Mouse (Mus musculus) large intestine, adult 2 months (tissue): Measurements from ENCODE around the gene Fndc3b. TPM values are rescaled to one million over a fixed set of nuclear protein-coding genes. Genes with fewer than 3 reads are reported as not detected.

Experiments
- DNase-seq: peaks from one replicate; pipeline ENCODE4 v3.0.0-alpha.2; 2012; ENCODE audit warnings: low read depth, low spot score
- WGBS: fragments of 180-500 bp; shearing (Covaris S2); methylation state at CpG from one replicate; pipeline ENCODE4 v1.1.7; 2018; 5-methylcytosine and 5-hydroxymethylcytosine counted together
- polyA plus RNA-seq: library from polyadenylated mRNA; depleted of rRNA; stranded (reverse); fragments of >200 nt; gene quantifications from 2 replicates; pipeline ENCODE4 v1.2.3, GENCODE M21; 2012

The Fndc3b gene
- polyA plus RNA-seq, 1 experiment, result 5.7 TPM

GRCm38 (mm10) chr3:27573458-27573857 lies 137.6 kb downstream of the Fndc3b start:
- WGBS, result 24% methylated on average over 11 of the region's 11 CpGs
- no peak for DNase-seq

- WGBS, result 31% methylated on average over 6 of the region's 6 CpGs
- DNase-seq, result peak; percentile 25
These were observed 138.8 kb downstream of the Fndc3b start for GRCm38 (mm10) chr3:27572305-27572704.

- no peak for DNase-seq
- WGBS, result 74% methylated on average over 4 of the region's 4 CpGs
These were observed 145.8 kb downstream of the Fndc3b start for GRCm38 (mm10) chr3:27565314-27565713.

DNA sequence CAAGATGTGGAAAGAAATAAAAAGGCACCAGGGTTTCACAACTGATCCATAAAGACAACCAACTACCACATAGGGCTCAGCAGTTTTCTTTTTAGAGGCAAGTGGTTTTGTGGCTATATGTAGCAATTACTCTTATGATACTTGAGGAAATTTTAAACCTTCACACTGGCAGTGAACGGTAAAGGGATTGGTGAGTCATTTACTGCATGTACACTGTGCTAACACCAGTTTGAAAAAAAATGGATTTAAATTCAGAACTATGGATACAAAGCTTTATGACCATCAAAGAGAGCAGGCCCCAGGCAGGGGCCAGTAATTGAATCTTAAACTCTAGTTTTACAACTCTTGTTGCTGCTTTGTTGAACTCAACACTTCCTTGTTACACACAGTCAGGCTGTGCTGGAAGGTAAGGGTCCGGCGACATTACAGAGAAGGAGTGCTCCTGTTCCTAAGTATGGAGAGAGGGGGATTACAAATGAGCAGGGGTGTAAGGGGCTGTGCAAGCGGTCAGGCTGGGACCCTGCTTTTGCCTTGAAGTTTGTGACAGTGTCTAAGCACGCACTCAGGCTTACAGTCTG lies 148.0 kb downstream of the Fndc3b start:
- DNase-seq, result peak; percentile 14
- WGBS, result 39% methylated on average over 5 of the region's 5 CpGs

- WGBS, result 32% methylated on average over 3 of the region's 3 CpGs
- no peak for DNase-seq
These were observed 148.6 kb downstream of the Fndc3b start for GRCm38 (mm10) chr3:27562476-27562875.

DNA sequence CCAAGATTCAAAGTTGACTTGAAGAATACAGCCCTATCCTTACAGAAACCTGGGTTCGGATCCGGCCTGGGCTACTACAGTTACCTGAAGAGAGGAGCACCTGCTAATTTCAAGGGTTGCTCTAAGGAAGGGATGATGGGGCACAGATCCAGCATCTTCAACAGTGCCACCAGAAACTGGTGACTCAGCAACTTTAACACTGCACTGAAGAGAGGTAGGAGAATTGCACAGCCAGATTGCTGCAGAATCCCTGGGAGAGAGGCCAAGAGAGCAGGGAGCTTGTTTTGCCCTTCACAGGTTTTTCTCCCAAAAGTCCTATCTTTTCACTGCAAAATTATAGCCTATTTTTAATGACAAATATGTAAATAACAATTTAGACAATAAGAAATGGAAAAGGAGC lies 149.2 kb downstream of the Fndc3b start:
- no peak for DNase-seq
- 94% methylated on average over 2 of the region's 2 CpGs for WGBS

DNA sequence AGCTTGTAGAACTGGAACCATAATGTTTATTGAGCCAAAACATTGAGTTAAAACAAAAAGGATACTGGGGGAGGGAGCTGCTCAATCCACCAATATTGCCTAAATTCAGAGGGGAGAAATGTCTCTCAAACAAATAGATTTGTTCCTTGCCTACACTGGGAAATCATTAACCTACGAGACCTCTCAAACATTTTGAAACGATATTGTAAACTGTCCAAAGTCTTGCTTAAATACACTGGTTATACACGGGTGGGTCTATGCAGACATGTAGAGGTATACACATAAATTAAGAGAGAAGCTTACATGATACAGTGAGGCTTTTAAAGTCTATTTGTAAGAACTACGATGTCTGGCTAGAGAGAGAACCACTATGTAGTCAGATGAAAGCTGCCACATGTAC lies 151.8 kb downstream of the Fndc3b start:
- WGBS, result 19% methylated on average over 4 of the region's 4 CpGs
- no peak for DNase-seq

DNA sequence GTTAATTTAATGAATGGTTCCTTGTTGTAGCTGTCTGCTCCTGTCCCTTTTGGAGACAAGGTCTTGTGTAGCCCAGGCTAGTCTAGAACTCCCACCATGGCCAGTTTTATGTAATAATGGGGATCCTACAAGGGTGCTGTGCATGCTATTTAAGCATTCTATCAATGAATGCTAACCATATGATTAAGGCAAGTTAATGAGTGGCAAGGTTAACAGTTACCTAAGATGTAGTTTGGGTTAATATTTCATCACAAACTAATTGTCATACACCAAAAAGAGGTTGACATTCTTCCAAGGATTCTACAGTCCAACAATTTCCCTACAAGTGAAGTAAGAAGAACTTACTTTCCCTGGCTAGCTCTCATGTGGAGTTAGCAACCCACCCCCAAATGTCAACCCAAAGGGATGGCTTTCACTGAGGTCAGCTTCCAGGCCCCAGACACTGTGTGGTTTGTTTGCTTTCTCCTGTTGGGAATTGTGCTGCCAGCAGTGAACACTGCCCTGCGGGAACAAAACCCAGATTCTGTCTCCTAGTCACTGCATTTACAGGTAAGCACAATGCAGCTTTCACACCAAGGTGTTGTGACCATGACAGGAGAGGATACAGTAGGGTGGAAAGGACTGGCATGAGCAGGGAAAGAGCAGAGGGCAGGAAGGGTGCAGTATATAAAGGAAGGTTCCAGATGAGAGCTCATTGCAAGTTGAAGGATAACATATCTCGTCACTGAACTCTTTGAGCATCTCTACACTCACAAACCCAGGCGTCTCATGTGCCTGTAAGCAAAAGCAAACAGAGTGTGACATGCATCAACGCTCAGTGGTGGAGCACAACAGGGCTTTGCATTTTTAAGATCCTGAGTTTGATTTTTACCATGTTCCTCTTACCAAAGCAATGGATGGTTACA lies 153.8 kb downstream of the Fndc3b start:
- DNase-seq, result no peak
- WGBS, result 80% methylated on average over 4 of the region's 4 CpGs

GRCm38 (mm10) chr3:27555401-27555940 lies 155.6 kb downstream of the Fndc3b start:
- WGBS, result 77% methylated on average over 3 of the region's 3 CpGs
- no peak for DNase-seq

DNA sequence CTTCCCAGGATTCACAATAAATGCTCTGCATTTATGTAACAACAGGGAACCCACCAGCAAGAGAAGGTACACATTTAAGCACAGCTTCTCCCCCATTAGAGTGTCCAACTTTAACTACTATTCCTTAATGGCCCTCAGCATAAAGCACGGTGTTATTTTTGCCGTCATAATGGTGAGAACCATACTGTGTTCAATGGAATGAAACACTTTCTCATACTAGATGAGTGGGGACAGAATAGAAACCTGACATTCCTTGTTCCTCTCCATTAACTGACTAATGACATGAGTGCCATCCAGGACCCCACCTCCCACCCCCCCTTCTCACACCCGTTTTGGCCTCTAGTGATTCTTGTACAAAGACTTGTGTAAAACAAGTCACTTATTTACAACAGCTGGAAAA lies 156.8 kb downstream of the Fndc3b start:
- 80% methylated on average over 3 of the region's 3 CpGs for WGBS
- no peak for DNase-seq

DNA sequence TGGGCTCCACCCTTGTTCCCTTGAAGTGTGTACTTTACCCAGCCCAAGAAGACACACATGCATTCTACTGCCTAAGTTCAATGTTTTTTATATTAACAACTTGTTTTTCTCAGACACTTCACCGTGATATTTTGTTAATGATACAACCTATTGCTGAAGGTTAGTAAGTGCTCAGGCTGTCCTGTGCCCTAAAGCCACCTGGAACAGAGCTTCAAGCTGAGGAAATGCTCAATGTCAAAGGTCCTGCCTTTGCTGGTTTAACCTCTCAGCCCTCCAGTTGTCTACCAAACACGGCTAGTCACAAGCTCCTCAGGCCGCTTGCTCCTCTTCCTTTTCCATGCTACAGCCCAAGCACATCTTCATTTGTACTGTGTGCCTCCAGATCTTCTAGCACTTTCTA lies 157.3 kb downstream of the Fndc3b start:
- whole genome bisulfite sequencing, result 46% methylated on average over 3 of the region's 3 CpGs
- peak; percentile 19 for DNase-seq

- DNase-seq, result no peak
- WGBS, result 92% methylated on average over 3 of the region's 3 CpGs
These were observed 160.1 kb downstream of the Fndc3b start for GRCm38 (mm10) chr3:27551005-27551404.

DNA sequence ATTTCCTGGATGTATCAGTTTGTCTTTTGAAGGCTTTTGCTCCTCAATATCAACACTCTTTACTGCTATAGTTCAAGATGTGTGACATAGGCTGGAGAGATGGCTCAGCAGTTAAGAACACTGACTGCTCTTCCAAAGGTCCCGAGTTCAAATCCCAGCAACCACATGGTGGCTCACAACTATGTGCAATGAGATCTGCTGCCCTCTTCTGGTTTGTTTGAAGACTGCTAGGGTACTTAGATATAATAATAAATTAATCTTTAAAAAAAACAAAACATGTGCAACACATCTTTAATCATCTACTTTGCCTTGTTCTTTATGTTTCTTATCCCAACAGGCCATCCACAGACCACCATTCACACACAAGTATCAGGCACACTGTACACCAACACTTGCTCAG lies 160.7 kb downstream of the Fndc3b start:
- 94% methylated on average over 1 of the region's 1 CpGs for WGBS
- no peak for DNase-seq

- no peak for DNase-seq
- 74% methylated on average over 3 of the region's 3 CpGs for WGBS
These were observed 165.5 kb downstream of the Fndc3b start for GRCm38 (mm10) chr3:27545651-27546050.

DNA sequence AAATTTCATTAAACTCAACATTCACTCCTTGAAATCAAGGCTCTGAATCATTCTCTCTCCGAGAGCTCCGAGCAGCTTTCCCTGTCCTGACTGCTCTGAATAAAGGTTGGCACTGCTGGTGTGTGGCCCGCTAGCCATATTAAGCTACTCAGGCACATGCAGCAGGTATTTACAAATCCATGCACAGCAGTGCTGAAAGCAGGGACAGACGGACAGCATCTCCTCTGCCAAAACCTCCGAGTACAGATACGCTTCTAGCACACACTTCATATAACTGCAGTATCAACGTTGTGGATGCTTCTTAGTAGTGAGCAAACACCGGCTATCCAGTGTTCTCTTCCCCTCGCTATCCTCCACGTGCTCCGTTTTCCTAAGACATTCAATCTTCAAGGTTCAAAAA lies 167.0 kb downstream of the Fndc3b start:
- no peak for DNase-seq
- 94% methylated on average over 11 of the region's 11 CpGs for WGBS

DNA sequence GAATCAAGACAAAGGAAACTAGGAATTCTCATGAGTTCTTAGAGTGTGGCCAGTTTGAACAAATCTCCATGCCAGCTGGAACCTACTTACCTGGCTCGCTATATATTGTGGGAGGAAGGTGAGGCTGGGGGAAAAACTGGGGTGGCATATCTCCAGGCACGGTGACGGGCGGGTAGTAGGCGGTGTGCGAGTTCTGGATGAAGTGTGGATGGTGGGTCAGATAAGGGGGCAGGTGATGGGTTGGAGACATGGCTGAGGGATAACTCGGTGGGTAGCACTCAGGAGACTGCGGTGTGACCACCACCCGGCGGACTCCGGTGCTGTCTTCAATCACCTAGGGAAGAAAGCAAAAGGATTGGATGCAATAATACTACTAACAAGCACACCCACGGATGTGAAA lies 169.3 kb downstream of the Fndc3b start:
- 97% methylated on average over 12 of the region's 12 CpGs for whole genome bisulfite sequencing
- no peak for DNase-seq

- WGBS, result 83% methylated on average over 3 of the region's 3 CpGs
These were observed 169.9 kb downstream of the Fndc3b start for GRCm38 (mm10) chr3:27541181-27541580.

DNA sequence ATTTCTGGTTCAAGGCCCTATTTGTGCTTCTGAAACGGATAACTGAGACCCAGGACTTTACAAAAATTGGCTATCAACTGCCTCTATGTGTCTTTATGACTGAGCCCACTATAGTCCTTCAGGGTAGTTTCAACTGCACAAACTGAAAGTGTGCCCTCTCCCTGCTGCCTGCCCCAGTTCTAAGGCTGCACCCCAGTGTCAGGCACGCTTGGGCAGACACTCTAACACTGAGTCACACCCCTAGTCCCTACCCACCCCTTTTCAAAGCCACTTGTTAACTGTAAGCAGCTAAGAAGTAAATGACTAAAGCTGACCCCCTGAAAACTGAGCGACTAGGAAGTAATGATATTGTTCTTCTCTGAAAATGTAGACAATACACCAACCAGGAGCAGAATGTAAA lies 176.9 kb downstream of the Fndc3b start:
- WGBS, result 86% methylated on average over 3 of the region's 3 CpGs
- no peak for DNase-seq

More at GRCm38 (mm10) chr3:27541181-27541580, 169.9 kb downstream of the Fndc3b start:
- no peak for DNase-seq

DNA sequence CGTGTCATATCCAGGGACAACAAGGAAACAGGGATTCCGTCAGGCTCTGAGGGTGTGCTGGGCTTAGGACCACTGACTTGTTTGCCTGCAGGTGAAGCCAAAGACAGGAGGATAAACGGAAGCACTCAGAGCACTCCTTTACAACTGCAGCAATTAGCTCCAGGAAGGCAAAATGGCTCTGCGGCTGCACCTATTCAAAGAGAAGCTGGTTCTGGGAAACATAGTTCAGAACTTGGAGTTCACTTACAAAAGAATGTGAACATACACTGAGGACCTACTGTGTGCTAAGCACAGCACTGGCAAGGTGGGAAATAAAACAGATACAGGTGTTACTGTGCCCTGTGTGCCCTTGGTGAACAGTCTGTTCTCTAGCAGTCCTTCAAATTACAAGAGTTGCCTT lies 177.4 kb downstream of the Fndc3b start:
- WGBS, result 76% methylated on average over 4 of the region's 4 CpGs
- no peak for DNase-seq

- 75% methylated on average over 4 of the region's 4 CpGs for WGBS
- no peak for DNase-seq
These were observed 179.1 kb downstream of the Fndc3b start for GRCm38 (mm10) chr3:27531993-27532392.

GRCm38 (mm10) chr3:27530370-27530769 lies 180.7 kb downstream of the Fndc3b start:
- DNase-seq, result no peak
- 83% methylated on average over 7 of the region's 7 CpGs for WGBS
